Mouse (Mus musculus) kidney, postnatal 14 days (tissue): ENCODE data around the gene Ccdc88b.

Experiments used
- DNase-seq: peaks from one replicate; pipeline ENCODE4 v3.0.0; 2022; ENCODE audit warnings: mixed read lengths

Gene Ccdc88b

DNA sequence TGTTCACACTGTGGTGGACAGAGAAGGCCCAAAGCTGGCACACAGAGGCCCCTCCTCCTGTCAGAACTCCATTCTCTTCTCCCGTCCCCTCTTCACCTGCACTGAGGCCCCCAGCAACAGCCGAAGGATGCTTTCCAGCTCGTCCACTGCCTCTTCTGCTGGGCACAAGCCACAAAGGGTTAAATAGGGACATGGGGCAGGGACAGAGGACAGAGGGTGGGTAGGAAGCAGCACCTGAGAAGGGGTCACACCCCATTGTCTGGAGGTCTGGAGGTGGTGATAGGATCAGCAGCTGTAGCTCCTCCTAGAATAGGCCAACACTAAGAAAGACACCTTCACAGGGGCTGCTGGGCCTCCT is 1.0 kb downstream of the Ccdc88b start:
- DNase-seq, result no peak

DNA sequence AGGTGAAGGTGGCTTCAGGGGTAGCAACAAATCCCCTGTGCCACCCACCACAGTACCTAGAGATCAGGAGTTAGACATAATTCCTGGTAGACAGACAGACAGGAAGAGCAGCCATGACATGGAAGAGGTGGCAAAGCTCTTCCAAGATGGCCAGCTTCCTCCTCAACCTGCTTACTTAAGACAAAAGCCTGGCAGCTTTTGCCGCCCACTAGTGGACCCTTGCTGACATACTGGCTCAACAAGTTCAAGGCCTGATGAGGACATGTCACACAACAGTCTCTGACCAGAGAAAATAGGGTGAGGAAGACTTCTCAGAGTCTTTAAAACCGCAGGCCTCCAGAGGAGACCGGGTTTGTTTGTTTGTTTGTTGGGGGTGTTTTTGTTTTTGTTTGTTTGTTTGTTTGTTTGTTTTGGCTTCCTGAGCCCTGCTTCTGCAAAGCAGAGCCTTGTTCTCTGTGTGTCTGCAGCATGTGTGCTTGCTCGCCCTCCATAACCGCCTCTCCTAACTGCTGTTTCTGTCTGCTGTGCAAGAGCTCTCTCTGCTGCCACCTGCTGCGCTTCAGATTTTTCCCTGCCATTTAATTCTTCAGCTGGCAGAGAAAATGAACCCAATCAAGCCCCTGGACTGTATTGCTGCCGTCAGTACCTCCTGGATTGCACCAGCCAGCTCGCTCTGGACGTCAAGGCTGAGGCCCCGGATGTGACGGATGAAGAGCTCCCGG is 1.6 kb downstream of the Ccdc88b start:
- DNase-seq, result peak; percentile 73

DNA sequence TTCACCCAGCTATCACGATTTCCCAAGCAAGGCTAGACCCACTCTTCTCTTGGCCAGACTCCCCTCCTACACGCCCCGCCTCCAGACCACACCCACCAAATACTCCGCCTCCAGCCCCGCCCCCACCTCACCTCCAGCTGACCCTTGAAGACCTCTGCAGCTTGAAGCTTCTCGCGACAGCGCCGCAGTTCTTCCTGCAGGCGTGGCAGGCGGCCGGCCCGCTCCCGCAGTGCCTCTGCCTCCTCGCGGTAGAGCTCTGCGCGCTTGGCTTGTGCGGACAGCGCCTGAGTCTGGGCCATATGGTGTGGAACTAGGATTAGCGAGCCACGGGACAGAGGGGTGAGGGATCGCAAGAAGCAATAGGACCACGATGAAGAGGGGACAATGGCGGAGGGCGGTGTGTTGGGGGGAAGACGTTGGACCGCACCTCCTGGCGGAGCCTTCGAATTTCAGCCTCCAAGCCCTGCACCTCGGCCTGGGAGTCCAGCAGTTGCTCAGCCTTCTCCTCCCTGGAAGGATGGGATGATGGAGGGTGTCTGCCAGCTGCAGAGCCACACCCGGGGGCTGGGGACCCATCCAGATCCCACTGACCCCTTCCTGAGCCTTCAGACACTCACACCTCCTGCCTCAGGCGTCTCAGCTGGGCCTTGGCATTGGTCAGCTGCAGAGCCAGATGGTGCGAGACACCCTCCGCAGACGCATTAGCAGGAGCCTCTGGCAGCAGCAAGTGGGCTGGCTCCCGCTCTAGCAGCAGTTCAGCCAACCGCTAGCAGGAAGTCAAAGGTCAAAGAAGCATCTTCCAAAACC is 2.6 kb downstream of the Ccdc88b start:
- peak; percentile 48 for DNase-seq

DNA sequence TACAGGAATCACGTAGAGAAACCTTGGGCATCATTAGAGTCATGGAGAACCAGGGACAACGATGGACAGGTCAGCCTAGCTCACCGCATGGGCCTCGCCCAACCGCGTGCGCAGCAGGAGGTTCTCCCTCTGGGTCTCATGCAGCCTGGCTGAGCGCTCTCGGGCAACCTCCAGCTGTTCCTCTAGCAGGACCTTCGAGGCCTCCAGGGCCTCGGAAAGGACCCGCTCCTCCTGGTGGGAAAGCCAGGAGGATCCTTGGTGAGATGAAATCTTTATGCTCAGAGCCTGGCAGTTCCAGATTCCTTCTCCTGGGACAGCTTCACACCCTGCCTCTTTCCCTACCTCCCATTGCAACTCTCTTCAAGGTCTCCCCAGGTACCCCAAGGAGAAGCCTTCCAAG is 3.4 kb downstream of the Ccdc88b start:
- DNase-seq, result no peak

DNA sequence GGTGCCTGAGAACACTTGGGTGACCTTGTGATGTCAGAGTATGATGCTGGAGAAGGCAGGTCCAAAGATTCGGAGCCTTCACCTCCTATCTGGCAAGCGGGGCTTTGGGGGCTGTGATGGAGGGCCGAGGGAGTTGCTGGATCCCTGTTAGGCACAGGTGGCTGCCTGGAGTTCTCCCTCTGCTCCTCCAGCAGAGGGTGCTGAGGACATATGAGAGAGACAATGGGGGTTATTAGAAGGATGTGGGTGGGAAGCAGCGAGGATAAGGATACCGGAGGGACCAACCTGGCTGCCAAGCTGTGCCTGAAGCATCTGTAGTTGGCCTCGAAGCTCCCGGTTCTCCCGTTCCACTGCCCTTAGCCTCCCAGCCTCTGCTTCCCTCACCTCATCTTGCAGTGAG is 4.1 kb downstream of the Ccdc88b start:
- DNase-seq, result no peak

DNA sequence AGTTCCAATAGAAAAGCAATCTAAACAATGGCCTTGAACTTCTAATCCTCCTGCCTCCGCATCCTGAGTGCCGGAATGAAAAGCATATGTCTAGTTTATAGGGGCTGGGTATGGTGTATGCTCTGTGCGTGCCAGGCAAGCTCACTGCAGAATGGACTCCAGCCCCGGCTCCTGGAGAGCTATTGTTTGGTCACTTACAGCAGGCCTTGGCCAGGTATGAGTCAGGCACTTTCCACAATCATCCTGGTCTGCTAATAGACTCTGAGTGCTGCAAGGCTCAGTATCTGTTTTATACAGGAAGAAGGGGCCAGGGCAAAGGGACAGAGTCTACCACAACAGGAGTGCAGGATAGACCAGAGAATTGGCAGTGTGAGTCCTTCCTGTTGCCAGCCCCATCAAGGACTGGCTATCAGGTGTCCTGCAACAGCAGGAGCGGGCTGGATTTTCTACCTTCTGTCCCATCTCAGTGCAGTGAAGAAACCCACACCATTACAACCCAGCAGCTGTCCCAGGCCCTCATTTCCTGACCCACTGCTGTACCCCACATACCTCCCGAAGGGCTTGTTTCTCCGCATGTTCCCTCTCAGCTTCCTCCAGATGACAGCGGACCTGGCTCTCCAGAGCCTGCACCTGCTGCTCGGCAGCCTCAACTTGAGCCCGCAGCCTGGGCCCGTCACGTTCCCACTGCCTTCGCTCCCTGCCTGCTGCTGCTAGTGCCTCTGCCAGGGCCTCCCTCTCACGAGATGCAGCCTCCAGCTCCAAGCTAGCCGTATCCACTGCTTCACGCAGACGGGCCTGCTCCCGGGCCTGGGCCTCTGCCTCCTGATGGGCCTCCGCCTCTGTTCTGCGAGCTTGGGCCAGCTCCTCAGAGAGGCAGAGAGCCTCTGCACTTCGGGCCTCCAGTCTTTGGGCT is 5.4 kb downstream of the Ccdc88b start:
- DNase-seq, result no peak

DNA sequence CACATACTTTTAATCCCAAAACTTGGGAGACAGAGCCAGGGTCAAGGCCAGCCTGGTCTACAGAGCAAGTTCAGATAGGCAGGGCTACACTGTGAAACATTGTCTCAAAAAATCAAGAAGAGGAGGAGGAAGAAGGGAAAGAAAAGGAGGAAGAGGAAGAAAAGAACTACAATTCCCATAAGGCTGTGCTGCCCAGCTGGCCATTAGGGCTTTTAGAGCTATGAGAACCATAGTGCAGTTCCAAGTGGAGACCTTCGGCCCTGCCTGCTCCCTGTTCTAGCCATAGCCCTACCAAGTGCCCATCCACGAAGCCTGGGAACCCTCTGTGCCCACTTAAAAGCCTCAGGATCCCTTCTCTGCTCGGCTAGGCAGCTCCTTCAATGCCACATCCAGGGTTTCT is 6.5 kb downstream of the Ccdc88b start:
- no peak for DNase-seq

DNA sequence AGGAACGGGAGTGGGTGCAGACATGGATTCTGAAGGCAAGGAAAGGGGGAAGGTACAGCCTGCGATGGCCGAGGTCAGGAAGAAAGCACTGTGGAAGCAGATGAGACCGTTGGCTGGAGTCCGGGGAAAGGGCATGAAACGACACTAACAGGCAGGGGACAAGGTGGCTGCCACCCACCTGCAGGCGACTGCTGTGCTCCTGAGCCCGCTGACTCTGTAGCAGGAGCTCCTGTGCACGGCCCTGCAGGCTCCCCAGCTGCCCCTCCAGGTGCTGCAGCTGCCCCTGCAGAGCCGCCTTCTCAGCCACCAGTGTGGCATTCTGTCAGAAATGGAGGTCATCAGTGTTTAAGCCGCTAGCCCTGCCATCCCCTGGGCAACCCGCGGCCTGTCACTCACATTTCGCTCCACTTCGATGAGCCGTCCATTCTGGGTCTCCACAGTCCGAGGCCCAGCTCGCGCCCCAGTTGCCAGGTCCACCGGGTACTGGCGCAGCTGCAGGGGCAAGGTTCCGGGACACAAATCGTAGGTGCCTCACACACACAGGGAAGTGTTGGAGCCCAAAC is 8.4 kb downstream of the Ccdc88b start:
- no peak for DNase-seq

DNA sequence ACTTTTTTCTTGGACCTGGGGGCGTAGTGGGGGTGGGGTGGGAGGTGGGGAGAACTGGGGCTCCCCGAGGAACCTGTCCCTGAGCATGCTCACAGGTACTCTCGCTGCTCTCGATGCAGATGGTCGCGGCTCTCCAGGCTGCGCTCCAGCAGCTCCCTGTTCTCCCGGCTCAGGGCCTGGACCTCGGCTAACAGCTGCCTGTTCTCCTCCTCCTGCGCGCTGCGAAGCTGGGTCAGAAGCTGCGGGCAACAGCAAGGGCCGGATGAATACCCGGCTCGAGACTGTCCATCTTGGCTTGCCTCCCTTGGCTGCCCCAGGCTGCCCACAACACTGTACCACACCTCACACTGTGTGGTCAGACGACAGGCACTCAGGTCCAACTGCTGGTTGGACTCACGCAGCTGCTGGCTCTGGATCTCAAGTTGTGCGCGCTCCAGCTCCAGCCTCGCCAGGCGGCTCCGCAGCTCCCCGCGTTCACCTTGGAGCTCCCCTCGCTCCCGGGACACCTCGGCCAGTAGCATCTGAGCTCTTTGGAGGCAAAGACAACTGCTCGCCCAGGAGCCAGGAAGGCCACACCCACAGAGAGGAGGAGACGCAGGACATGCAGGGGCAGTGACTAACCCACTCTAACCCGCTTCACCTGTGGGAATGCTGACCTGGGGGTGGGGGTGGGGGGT is 10.0 kb downstream of the Ccdc88b start:
- peak; percentile 27 for DNase-seq

DNA sequence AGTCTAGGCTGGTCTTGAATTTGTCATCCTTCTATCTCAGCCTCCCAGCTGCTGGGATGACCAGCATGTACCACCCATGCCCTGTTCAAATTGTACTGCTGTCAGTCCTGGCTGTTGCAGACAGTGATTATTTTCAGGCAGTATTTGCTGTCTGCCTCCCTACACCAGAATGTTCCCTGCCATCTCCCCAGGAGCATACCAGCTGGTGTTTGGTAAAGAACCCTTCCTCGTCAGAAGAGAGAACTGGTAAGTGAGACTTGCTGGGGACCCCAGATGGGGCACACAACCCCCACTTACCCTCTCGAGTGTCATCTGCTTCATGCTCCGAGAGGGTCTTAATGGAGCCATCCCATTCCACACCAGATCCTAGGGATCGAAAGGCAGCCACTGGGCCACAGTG is 12.0 kb downstream of the Ccdc88b start:
- no peak for DNase-seq

DNA sequence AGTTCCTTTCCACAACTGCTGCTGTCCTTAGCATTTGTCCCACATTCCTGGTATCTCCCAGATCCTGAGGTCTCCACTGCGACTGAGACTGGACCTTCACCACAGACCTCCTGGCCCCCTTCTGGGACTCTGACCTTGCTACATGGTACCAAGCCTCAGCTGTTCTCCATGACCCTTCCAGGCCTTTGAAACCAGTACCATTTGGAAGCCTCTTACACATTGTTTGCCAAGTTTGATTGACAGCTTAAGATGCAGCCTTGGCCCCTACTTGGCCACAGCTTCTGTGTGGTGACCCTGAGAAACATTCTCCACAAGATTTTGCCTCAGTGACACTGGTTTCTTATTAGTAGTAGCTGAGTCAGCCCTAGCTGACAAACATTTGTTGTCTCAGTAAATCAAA is 15.7 kb downstream of the Ccdc88b start:
- peak; percentile 37 for DNase-seq

DNA sequence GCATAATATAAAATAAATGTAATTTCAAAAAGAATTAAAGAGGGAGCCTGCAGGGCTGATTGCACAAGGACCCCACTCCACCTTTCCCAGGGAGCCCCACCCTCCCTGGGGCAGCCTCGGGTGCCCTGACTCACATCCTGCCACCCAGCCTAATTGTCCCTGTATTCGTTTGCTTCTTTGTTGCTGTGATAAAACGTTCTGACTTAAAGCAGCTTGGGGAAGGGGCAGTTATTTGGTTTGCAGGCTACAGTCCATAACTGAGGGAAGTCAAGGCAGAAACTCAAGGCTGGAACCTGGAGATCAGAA is 16.8 kb downstream of the Ccdc88b start:
- no peak for DNase-seq

DNA sequence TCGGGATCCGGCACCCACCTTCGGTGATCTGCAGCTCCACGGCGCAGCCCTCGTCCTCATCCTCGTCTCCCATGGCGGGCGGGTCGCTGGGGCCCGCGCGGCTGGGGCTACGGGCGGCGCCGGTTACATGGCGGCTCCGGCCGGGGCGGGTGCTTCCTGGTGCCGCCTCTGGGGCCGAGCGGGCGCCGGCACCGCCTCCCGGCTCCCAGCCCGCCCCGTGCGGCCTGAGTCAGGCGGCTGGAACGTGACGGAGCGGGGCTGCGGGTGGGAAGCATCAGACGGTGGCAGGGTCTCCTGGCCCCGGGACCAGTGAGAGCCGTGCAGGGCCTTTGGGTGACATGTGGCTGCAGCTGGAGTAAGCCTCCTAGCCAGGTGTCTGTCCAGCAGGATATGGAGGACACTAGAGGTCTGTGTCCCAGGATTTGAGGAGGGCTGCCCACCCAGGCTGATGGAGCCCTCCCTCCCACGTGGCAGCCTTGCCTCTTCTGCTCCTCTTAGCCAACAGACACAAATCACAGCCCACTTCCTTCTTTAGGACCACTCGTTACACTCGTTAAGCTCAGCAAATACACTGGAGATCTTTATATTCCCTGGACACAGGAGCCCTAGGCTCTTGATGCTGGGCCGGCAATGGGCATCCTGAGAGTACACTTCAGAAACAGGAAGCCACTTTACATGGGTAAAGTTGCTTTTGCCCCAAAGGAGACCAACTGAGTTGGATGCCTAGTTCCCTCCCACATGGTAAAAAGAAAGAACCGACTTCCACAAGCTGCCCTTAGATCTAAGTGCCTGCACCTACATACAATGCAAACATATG is 17.3 kb downstream of the Ccdc88b start, which contains the start of gene Rps6ka4:
Gene Rps6ka4 (minus strand): TSS at position 162 of the 817 bp plus-strand sequence.
- DNase-seq, result peak; percentile 86

DNA sequence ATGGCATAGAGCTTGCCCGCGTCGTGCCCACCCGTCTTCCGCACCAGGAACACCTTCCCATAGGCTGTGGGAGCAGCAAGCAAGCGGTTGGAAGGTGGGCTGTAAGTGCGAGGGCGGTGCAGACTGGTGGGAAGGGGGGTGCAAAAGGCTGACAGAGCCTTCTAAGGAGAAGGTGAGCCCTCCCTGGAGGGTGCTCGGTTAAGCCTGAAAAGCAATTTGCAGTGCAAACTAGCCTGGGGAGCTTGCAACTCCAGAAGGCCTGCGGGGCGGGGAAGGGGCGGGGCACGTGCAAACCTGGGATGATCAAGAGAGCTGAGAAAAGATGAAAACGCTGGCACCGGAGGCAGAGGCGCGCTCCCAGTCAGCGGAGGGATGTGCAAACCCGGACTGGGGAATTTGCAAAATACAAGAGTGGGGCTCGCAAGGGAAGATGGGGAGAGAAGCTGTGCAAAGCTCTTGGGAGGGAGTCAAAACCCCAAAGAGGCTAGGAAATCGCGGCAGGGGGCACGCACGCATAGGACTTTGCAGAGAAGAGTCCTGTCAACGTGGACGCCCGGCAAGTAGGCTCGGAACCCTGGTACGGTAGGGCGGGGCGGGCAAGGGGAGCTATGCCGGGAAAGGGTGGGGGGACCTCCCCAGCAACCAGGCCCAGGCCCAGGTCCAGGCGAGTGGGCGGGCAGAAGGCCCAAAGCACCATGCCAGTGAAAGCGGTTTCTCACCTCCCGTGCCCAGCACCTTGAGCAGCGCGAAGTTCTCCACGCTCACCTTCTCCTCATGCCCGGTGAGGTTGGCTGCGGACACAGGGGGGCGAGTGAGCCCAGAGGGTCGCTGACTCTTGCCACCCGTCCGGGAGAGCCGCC is 18.2 kb downstream of the Ccdc88b start:
- peak; percentile 50 for DNase-seq

DNA sequence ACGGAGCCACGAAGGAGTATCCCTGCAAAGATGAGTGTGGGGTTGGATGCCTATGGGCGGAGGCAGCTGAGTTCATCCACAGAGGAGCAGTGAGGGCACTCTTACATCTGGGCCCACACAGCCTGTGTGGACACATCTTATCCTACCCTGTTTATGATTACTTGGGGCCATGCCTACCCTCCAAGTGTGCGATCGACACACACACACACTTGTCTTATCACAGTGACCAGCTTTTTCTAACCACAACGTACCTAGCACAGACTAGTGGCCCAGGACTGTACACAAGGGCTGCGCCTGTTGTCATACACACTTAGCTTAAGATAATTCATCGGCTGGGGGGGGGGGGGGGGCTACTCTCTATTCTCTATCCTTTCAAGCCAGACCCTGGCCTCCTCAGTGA is 25.6 kb downstream of the Ccdc88b start:
- no peak for DNase-seq

DNA sequence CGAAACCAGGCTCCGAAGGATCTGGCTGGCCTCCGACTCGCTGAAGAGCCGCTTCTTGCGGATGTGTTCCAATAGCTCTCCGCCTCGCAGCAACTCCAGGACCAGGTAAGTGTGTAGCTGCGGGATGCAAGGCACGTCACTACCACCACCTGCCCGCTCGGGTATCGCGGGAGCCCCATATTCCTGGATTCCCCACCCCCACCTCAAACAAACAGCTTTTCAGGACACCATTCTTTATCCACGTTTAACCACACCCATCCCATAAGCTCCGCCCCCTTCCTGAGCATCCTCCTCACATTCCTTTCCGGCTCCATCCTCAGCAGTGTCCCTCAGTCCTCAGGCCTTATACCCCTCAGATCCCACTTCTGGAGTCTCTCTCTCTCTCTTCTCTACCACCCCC is 26.7 kb downstream of the Ccdc88b start:
- no peak for DNase-seq

DNA sequence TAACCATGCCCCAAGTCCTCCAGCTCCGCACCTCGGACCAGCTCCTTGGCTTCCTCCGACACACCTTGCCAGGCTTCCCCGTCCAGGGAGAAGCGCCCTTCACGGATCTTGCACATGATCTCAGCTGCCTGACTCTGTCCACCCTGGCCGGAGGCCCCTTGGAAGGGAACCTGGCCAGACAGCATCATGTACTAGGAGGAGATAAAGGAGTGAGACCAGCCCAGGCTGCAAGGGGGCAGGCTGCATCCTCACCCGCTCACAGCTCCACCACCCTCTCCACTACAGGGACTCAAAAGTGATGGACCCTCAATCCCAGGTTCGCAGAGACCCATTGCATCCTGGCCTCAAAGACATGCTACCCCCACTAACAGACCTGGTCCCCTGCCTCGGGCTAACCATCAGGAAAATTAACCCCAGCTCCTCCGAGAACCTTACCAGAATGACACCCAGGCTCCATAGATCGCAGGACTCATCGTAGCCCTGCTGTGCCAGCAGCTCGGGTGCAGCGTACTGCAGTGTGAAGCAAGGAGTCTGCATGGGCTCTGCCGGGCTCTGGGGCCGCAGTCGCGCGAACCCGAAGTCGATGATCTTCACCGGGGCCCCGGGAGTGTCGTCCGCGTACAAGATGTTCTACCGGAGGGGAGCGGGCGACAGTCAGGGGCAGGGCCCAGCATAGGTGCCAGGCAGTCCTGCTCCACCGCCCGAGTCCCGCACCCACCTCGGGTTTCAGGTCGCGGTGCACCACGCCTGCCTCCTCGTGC is 27.3 kb downstream of the Ccdc88b start:
- DNase-seq, result no peak

DNA sequence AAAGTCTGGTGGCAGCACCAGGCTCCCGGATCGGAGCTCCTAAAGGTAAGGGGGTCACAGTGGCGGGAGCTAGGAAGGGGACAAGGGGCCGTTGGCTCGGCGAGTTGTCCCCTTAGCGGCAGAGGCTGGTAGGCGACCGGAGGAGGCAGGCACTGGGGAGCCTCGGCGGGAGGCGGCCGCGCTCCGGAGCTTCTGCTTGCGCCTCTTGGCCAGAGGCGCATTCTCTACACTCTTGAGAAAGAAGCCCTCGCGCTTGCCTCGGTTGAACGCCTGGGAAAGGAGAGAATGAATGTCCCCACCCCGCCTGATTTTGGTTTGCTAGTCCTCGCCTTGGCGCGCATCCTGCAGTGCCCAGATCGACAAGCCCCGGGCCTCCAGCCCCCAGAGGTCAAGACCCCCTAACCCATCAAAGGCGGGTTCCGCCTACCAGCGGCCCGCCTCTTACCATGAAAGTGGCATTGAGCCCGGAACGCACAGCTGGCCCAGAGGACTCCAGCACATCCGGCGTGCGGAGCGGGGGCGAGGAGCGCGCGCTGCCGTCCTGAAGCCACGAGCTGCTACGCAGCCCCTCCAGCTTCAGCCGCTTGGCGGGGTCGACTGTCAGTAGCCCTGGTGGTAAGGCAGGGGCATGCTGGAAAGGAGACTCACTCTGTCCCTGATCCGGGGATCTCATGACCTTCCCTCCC is 28.0 kb downstream of the Ccdc88b start:
- DNase-seq, result peak; percentile 18

DNA sequence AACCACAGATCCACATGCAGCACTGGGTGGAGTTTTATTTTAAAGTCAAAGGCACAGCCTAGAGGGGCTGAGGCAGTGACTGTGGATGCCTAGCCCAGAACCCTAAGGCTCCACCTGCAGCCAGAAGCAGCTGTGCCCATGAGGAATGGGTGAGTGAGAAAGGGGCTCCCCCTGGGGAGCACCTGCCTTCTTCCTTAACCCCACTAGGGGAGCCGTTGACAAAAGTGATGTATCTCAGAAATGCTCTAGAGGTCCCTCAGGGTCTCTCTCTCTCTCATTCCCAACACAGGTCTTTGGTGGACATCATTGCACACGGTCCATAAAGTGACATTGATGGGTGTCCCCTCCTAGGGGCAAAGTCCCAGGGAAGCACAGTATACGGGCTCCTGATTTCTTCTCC is 28.9 kb downstream of the Ccdc88b start:
- no peak for DNase-seq
